Mouse (Mus musculus): Measurements from ENCODE around the gene Dio3. TPM values are rescaled to one million over a fixed set of nuclear protein-coding genes. Genes with fewer than 3 reads are reported as not detected.

Gene Dio3
- total RNA-seq, 2 experiments from 2014 or later, result 0.13 to 0.32 TPM

DNA sequence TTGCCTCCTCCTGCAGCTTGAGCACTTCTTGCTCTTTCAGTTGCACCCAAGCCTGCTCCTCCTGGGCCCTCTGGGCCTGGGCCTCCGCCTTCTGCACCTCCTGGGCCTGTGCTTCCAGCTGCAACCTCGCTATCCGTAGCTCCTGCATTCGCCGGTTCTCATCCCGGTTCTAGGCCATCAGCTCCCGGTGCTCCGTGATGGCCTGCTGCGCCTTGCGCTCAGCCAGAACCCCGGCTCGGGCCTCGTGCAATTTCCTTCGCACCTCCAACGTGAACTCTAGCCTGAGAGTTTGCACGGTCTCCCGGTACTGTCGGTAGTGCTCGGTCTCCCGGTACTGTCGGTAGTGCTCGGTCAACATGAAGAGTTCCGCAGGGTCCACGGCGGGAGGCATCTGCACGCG is 40.8 kb downstream of the Dio3 start:
- no peak for DNase-seq
- intact Hi-C loops (cut with DNase I), result no loop called here

Small RNA genes within 50 kb of the gene (microRNA-seq; reads per million reads assigned to microRNA genes)
- 2.9 to 6.7 reads per million in 2 experiments for gene Mir1247

Other genes with a start within 250 kb of the Dio3 start
- 10 to 100 TPM; 61.1 to 68.9 TPM for gene Ppp2r5c, start 168.1 kb downstream of the Dio3 start, total RNA-seq (2021)